Mouse (Mus musculus): ENCODE results near the gene Smim20. TPM values are rescaled to one million over a fixed set of nuclear protein-coding genes. Genes with fewer than 3 reads are reported as not detected.

The Smim20 gene
- total RNA-seq, 2 experiments from 2014 or later = 87.0 to 90.8 TPM

GRCm38 (mm10) chr5:53304936-53305335 lies 38.1 kb downstream of the Smim20 start:
- no peak for DNase-seq (ENCODE audit: low spot score in 2 of 2)

- no peak for DNase-seq (ENCODE audit: low spot score in 2 of 2)
Observed at GRCm38 (mm10) chr5:53306864-53307263, 40.0 kb downstream of the Smim20 start.

- no peak for DNase-seq (ENCODE audit: low spot score in 2 of 2)
Observed at GRCm38 (mm10) chr5:53307437-53307836, 40.6 kb downstream of the Smim20 start.

- peak in 1 of 2 experiments; percentile 34 for DNase-seq (ENCODE audit: low spot score in 2 of 2)
Observed at GRCm38 (mm10) chr5:53314404-53315167, 47.7 kb downstream of the Smim20 start.

- DNase-seq (ENCODE audit: low spot score in 2 of 2) = no peak
Observed at GRCm38 (mm10) chr5:53315829-53316228, 48.9 kb downstream of the Smim20 start.

- DNase-seq (ENCODE audit: low spot score in 2 of 2) = no peak
Observed at GRCm38 (mm10) chr5:53317396-53317795, 50.5 kb downstream of the Smim20 start.

GRCm38 (mm10) chr5:53317885-53318466 lies 51.1 kb downstream of the Smim20 start:
- DNase-seq (ENCODE audit: low spot score in 2 of 2) = no peak

- no peak for DNase-seq (ENCODE audit: low spot score in 2 of 2)
Observed at GRCm38 (mm10) chr5:53320331-53320730, 53.4 kb downstream of the Smim20 start.

GRCm38 (mm10) chr5:53321901-53322300 lies 55.0 kb downstream of the Smim20 start:
- no peak for DNase-seq (ENCODE audit: low spot score in 2 of 2)

- DNase-seq (ENCODE audit: low spot score in 2 of 2) = no peak
Observed at GRCm38 (mm10) chr5:53322471-53322870, 55.6 kb downstream of the Smim20 start.

- DNase-seq (ENCODE audit: low spot score in 2 of 2) = no peak
Observed at GRCm38 (mm10) chr5:53323121-53323520, 56.2 kb downstream of the Smim20 start.

GRCm38 (mm10) chr5:53324256-53324655 lies 57.4 kb downstream of the Smim20 start:
- DNase-seq (ENCODE audit: low spot score in 2 of 2) = no peak

- no peak for DNase-seq (ENCODE audit: low spot score in 2 of 2)
Observed at GRCm38 (mm10) chr5:53324791-53325190, 57.9 kb downstream of the Smim20 start.

GRCm38 (mm10) chr5:53326023-53326422 lies 59.1 kb downstream of the Smim20 start:
- DNase-seq (ENCODE audit: low spot score in 2 of 2) = peak; percentile 59 to 74

- DNase-seq (ENCODE audit: low spot score in 2 of 2) = no peak
Observed at GRCm38 (mm10) chr5:53326491-53326890, 59.6 kb downstream of the Smim20 start.

Other genes with a start within 250 kb of the Smim20 start
- under 1 TPM in 1 of 2 experiments, not detected in 1; 0.37 TPM for gene Slc34a2, start 229.0 kb upstream of the Smim20 start, total RNA-seq (2021)
- 10 to 100 TPM; 95.0 to 95.4 TPM for gene Sel1l3, start 53.2 kb upstream of the Smim20 start, total RNA-seq (2021)
- gene Rbpj, start 199.1 kb downstream of the Smim20 start, total RNA-seq (2021) = 10 to 100 TPM; 56.5 to 69.8 TPM